Mouse (Mus musculus): Measurements from ENCODE around the gene Padi4.

DNA sequence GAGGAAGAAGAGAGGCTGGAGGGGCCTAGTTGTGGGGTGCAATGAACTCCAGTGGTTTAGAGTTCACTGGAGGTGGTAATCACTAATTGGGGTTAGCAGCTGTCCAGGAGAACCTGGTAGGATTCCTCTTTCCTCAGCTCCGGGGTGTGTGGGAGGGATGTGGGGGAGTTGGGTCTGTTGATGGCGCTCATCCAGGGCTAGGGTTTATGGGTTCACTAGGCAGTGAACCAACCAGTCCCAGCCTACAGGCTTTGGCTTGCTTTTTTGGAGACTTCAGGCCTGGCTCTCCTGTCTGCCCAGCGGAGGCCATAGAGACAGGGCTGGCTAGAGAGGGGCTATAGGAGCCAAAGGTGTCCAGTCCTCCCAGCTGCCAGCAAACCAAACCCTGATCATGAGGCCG lies 15.9 kb upstream of the Padi4 start:
- TF ChIP-seq CTCF (IDR thresholded peaks at IDR 0.05; ENCODE audit: control insufficient read depth, insufficient read depth, insufficient replicate concordance, low read depth, low read length) (no peak), POLR2A (IDR thresholded peaks at IDR 0.05; ENCODE audit: control insufficient read depth, low read depth, low read length) (no peak)

All from testis, adult 2 months (tissue).